Mouse (Mus musculus): ENCODE data around the gene Adcy2. TPM values are rescaled to one million over a fixed set of nuclear protein-coding genes. Genes with fewer than 3 reads are reported as not detected.

The Adcy2 gene
- polyA plus RNA-seq, 1 experiment from 2014 or later: 9.4 TPM

GRCm38 (mm10) chr13:68684919-68685318 lies 314.4 kb downstream of the Adcy2 start:
- H3K4me3 ChIP-seq (ENCODE audit: low read length): no peak overlapping the region
- no peak for ATAC-seq (ENCODE audit: low FRiP score, low TSS enrichment)
- H3K27me3 ChIP-seq (ENCODE audit: control insufficient read depth, insufficient read depth, low read length): no peaks in the 10 kb centered on the region
- WGBS: 90% methylated on average over 2 of the region's 2 CpGs
- no peak overlapping the region for H3K4me2 ChIP-seq (replicated peaks; ENCODE audit: low read depth, low read length)
- no peaks in the 10 kb centered on the region for H3K36me3 ChIP-seq (ENCODE audit: control insufficient read depth, insufficient read depth, low read length)
- H3K9ac ChIP-seq (ENCODE audit: low read depth, low read length): no peak overlapping the region
- no peak overlapping the region for H3K27ac ChIP-seq (ENCODE audit: low read depth, low read length)
- no peaks in the 10 kb centered on the region for H3K9me3 ChIP-seq (ENCODE audit: control insufficient read depth, low read length)
- H3K4me1 ChIP-seq (ENCODE audit: control insufficient read depth, insufficient read depth, low read length): no peaks in the 10 kb centered on the region

DNA sequence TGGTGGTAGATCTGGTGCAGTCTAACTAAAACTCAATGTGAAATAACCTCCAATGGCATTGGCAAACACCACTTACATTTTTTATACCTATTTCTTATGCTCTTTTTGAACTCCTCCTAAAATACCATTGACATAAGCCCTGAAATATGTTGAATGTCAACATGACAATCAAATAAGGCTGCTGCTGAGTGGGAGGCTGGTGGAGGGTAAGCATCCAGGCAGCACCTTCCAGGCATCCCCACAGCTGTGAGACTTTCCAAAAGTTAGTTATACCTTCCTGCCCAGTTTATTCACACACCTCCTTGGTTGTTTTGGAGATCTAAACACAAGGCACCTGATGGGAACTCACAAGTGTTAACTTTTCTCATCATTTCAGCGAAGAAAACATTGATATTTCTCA lies 318.9 kb downstream of the Adcy2 start:
- no peak overlapping the region for H3K4me3 ChIP-seq (ENCODE audit: low read length)
- no peak for ATAC-seq (ENCODE audit: low FRiP score, low TSS enrichment)
- H3K4me2 ChIP-seq (replicated peaks; ENCODE audit: low read depth, low read length): no peak overlapping the region
- H3K27me3 ChIP-seq (ENCODE audit: control insufficient read depth, insufficient read depth, low read length): no peaks in the 10 kb centered on the region
- H3K9ac ChIP-seq (ENCODE audit: low read depth, low read length): no peak overlapping the region
- no peak overlapping the region for H3K27ac ChIP-seq (ENCODE audit: low read depth, low read length)
- H3K4me1 ChIP-seq (ENCODE audit: control insufficient read depth, insufficient read depth, low read length): no peaks in the 10 kb centered on the region
- H3K36me3 ChIP-seq (ENCODE audit: control insufficient read depth, insufficient read depth, low read length): no peaks in the 10 kb centered on the region
- 84% methylated on average over 1 of the region's 1 CpGs for WGBS
- H3K9me3 ChIP-seq (ENCODE audit: control insufficient read depth, low read length): no peaks in the 10 kb centered on the region

GRCm38 (mm10) chr13:68642786-68643185 lies 356.6 kb downstream of the Adcy2 start:
- Histone ChIP-seq H3K27ac (ENCODE audit: low read depth, low read length) (no peak overlapping the region), H3K4me2 (replicated peaks; ENCODE audit: low read depth, low read length) (no peak overlapping the region), H3K36me3 (ENCODE audit: control insufficient read depth, insufficient read depth, low read length) (no peaks in the 10 kb centered on the region), H3K4me3 (ENCODE audit: low read length) (no peak overlapping the region), H3K4me1 (ENCODE audit: control insufficient read depth, insufficient read depth, low read length) (no peaks in the 10 kb centered on the region), H3K9me3 (ENCODE audit: control insufficient read depth, low read length) (no peaks in the 10 kb centered on the region), H3K27me3 (ENCODE audit: control insufficient read depth, insufficient read depth, low read length) (no peaks in the 10 kb centered on the region), H3K9ac (ENCODE audit: low read depth, low read length) (no peak overlapping the region)
- no peak for ATAC-seq (ENCODE audit: low FRiP score, low TSS enrichment)
- 100% methylated on average over 1 of the region's 1 CpGs for WGBS

- Histone ChIP-seq H3K36me3 (ENCODE audit: control insufficient read depth, insufficient read depth, low read length) (no peaks in the 10 kb centered on the region), H3K4me2 (replicated peaks; ENCODE audit: low read depth, low read length) (no peak overlapping the region), H3K9me3 (ENCODE audit: control insufficient read depth, low read length) (no peaks in the 10 kb centered on the region), H3K27ac (ENCODE audit: low read depth, low read length) (no peak overlapping the region), H3K27me3 (ENCODE audit: control insufficient read depth, insufficient read depth, low read length) (no peaks in the 10 kb centered on the region), H3K9ac (ENCODE audit: low read depth, low read length) (no peak overlapping the region), H3K4me1 (ENCODE audit: control insufficient read depth, insufficient read depth, low read length) (no peaks in the 10 kb centered on the region), H3K4me3 (ENCODE audit: low read length) (no peak overlapping the region)
- whole genome bisulfite sequencing: 73% methylated on average over 3 of the region's 3 CpGs
- no peak for ATAC-seq (ENCODE audit: low FRiP score, low TSS enrichment)
Observed at GRCm38 (mm10) chr13:68627041-68627440, 372.3 kb downstream of the Adcy2 start.

DNA sequence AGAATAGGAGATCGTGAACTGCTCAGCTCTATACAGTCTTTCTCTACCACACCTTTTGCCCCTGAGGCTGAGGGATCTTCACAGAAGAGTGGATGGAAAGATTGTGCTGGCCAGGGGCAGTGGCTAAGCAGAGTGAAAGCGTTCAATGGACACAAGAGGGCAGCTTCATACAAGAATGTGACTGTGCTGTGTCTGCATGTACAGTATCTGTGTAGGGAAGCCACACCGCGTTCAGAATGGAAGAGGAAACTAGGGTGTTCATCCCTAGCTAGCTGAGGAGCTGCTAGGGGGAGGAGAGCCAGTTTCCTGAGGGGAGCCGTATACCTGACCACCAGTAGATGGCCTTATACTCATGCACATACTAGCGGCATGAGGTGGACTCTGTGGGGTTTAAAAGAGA lies 376.5 kb downstream of the Adcy2 start:
- H3K9me3 ChIP-seq (ENCODE audit: control insufficient read depth, low read length): no peaks in the 10 kb centered on the region
- H3K4me1 ChIP-seq (ENCODE audit: control insufficient read depth, insufficient read depth, low read length): no peaks in the 10 kb centered on the region
- H3K9ac ChIP-seq (ENCODE audit: low read depth, low read length): no peak overlapping the region
- 49% methylated on average over 6 of the region's 6 CpGs for WGBS
- peak; percentile 76; the same call in 1 of the 2 replicates for ATAC-seq (ENCODE audit: low FRiP score, low TSS enrichment)
- no peak overlapping the region for H3K27ac ChIP-seq (ENCODE audit: low read depth, low read length)
- H3K27me3 ChIP-seq (ENCODE audit: control insufficient read depth, insufficient read depth, low read length): no peaks in the 10 kb centered on the region
- H3K36me3 ChIP-seq (ENCODE audit: control insufficient read depth, insufficient read depth, low read length): no peaks in the 10 kb centered on the region
- H3K4me3 ChIP-seq (ENCODE audit: low read length): no peak overlapping the region
- no peak overlapping the region for H3K4me2 ChIP-seq (replicated peaks; ENCODE audit: low read depth, low read length)

DNA sequence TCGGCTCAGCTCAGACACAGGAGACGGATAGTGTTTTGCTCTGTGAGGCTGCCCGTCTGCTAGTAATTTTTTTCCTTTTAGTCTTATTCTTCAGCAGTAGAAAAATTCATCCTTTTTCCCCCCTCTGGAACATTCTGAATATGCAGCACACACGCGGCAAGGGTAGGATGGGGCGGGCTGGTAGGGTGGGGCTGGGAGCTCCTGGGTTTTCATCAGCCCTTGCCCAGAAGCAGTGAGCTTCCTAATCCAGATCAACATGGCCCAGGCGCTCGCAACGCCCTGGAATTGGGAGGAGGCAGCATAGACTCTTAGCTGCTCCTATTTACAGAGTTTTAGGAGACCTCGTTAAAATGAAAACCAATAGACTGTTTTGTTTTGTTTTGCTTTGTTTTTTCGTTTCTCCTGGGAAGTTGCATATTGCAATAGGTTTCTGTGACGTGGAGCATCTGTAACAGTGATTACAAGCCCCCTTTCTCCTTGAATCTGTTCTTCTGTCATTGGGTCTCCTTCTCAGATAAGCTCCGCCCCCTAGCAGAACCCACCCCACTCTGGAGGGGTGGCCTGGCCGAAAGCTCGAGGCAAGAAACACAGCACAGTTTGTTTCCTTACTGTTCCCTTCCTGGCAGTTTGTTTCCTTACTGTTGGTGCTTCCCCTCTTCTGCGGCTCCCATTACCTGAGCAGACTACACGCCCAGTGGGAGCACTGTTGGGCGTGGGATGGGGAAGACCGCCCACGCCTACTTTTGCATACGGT lies 391.5 kb downstream of the Adcy2 start:
- Histone ChIP-seq H3K27me3 (ENCODE audit: control insufficient read depth, insufficient read depth, low read length) (no peaks in the 10 kb centered on the region), H3K9ac (ENCODE audit: low read depth, low read length) (no peak overlapping the region), H3K4me1 (ENCODE audit: control insufficient read depth, insufficient read depth, low read length) (no peaks in the 10 kb centered on the region), H3K4me3 (ENCODE audit: low read length) (peak overlapping the region; percentile 20), H3K9me3 (ENCODE audit: control insufficient read depth, low read length) (no peaks in the 10 kb centered on the region), H3K4me2 (replicated peaks; ENCODE audit: low read depth, low read length) (peak overlapping the region; percentile 31), H3K27ac (ENCODE audit: low read depth, low read length) (no peak overlapping the region), H3K36me3 (ENCODE audit: control insufficient read depth, insufficient read depth, low read length) (no peaks in the 10 kb centered on the region)
- 51% methylated on average over 21 of the region's 21 CpGs for WGBS
- peak; percentile 58; the same call in 1 of the 2 replicates for ATAC-seq (ENCODE audit: low FRiP score, low TSS enrichment)

DNA sequence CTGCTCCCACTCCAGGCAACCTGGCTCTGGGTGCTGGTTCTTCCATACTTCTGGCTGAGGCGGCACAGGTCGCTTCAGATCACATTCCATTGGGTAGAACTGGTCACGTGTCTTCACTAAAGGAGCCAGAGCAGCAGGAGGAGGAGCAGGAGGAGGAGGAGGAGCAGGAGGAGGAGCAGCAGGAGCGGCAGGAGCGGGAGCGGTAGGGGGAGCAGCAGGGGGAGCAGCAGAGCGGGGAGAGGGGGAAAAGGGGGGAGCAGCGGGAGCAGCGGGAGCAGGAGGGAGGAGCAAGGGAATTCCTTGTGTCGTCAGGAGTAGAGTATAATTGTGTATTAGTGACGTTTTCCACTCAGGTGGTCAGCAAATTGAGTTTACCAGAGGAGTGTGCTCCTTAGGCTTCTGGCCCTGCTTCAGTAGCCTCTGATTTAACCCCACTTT lies 393.6 kb downstream of the Adcy2 start:
- no peaks in the 10 kb centered on the region for H3K36me3 ChIP-seq (ENCODE audit: control insufficient read depth, insufficient read depth, low read length)
- H3K27ac ChIP-seq (ENCODE audit: low read depth, low read length): no peak overlapping the region
- H3K4me3 ChIP-seq (ENCODE audit: low read length): peak overlapping the region; percentile 18; the same call in 1 of the 2 replicates
- peak overlapping the region; percentile 36 for H3K4me2 ChIP-seq (replicated peaks; ENCODE audit: low read depth, low read length)
- H3K9ac ChIP-seq (ENCODE audit: low read depth, low read length): peak overlapping the region; percentile 12; the same call in 1 of the 2 replicates
- 3% methylated on average over 10 of the region's 11 CpGs for WGBS
- H3K9me3 ChIP-seq (ENCODE audit: control insufficient read depth, low read length): no peaks in the 10 kb centered on the region
- ATAC-seq (ENCODE audit: low FRiP score, low TSS enrichment): peak; percentile 75
- no peaks in the 10 kb centered on the region for H3K27me3 ChIP-seq (ENCODE audit: control insufficient read depth, insufficient read depth, low read length)
- no peaks in the 10 kb centered on the region for H3K4me1 ChIP-seq (ENCODE audit: control insufficient read depth, insufficient read depth, low read length)

GRCm38 (mm10) chr13:68603085-68603484 lies 396.3 kb downstream of the Adcy2 start:
- 82% methylated on average over 6 of the region's 6 CpGs for WGBS
- H3K27ac ChIP-seq (ENCODE audit: low read depth, low read length): no peak overlapping the region
- H3K9ac ChIP-seq (ENCODE audit: low read depth, low read length): no peak overlapping the region

DNA sequence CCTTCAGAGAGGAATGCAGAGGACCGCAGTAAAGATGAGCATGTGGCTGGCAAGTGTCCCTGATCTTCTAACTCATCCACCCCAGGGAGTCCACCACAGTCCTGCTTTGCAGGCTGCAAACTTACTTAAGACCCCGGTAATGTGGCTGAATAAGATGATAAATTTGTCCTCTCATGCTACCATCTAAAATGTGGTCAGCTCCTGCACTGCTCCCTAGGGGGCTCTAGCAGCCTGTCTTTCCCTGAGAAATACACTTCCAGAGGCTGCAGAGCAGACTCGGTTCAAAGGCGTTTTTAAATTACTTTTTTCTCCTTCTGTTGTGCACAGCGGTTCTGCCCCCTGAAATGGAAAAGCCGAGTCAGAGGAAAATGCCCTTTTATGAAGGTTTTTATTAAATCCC lies 398.2 kb downstream of the Adcy2 start:
- no peaks in the 10 kb centered on the region for H3K36me3 ChIP-seq (ENCODE audit: control insufficient read depth, insufficient read depth, low read length)
- no peaks in the 10 kb centered on the region for H3K9me3 ChIP-seq (ENCODE audit: control insufficient read depth, low read length)
- no peak overlapping the region for H3K9ac ChIP-seq (ENCODE audit: low read depth, low read length)
- peak; percentile 34; the same call in 1 of the 2 replicates for ATAC-seq (ENCODE audit: low FRiP score, low TSS enrichment)
- no peaks in the 10 kb centered on the region for H3K4me1 ChIP-seq (ENCODE audit: control insufficient read depth, insufficient read depth, low read length)
- WGBS: 18% methylated on average over 6 of the region's 6 CpGs
- no peak overlapping the region for H3K27ac ChIP-seq (ENCODE audit: low read depth, low read length)
- no peaks in the 10 kb centered on the region for H3K27me3 ChIP-seq (ENCODE audit: control insufficient read depth, insufficient read depth, low read length)
- H3K4me2 ChIP-seq (replicated peaks; ENCODE audit: low read depth, low read length): no peak overlapping the region
- no peak overlapping the region for H3K4me3 ChIP-seq (ENCODE audit: low read length)

More at GRCm38 (mm10) chr13:68603085-68603484, 396.3 kb downstream of the Adcy2 start:
- Histone ChIP-seq H3K9me3 (ENCODE audit: control insufficient read depth, low read length) (no peaks in the 10 kb centered on the region), H3K4me2 (replicated peaks; ENCODE audit: low read depth, low read length) (no peak overlapping the region), H3K27me3 (ENCODE audit: control insufficient read depth, insufficient read depth, low read length) (no peaks in the 10 kb centered on the region), H3K4me1 (ENCODE audit: control insufficient read depth, insufficient read depth, low read length) (no peaks in the 10 kb centered on the region), H3K4me3 (ENCODE audit: low read length) (no peak overlapping the region), H3K36me3 (ENCODE audit: control insufficient read depth, insufficient read depth, low read length) (no peaks in the 10 kb centered on the region)
- ATAC-seq (ENCODE audit: low FRiP score, low TSS enrichment): no peak
